Mouse (Mus musculus) hindbrain, embryonic 11.5 days (tissue): ENCODE results near the gene Rmnd5b. TPM values are rescaled to one million over a fixed set of nuclear protein-coding genes. Genes with fewer than 3 reads are reported as not detected.
"Not testable (repeated sequence)": the region's sequence is repeated elsewhere in the genome, so short reads cannot be mapped to it uniquely, and the experiment has no call there.

ENCODE experiments used
- ATAC-seq: fragments of 200-750 bp; cut with Nextera tagmentation; 2 replicates; pipeline ENCODE4 v1.8.0; 2017; ENCODE audit warnings: mild to moderate bottlenecking, moderate TSS enrichment, moderate library complexity; ENCODE audit not compliant: low FRiP score
- DNase-seq: peaks from one replicate; pipeline ENCODE4 v3.0.0-alpha.2; 2015; ENCODE audit warnings: low spot score
- H3K27ac ChIP-seq: fragments of 300-500 bp; sonication (generic); 2 replicates; pipeline ENCODE4 v1.5.1; 2014; ENCODE audit warnings: mild to moderate bottlenecking, low read depth, low read length
- H3K27me3 ChIP-seq: fragments of 300-500 bp; sonication (generic); 2 replicates; pipeline ENCODE4 v1.6.1; 2014; ENCODE audit warnings: mild to moderate bottlenecking, low read length, moderate library complexity, mixed read lengths; ENCODE audit not compliant: control insufficient read depth, insufficient read depth
- H3K36me3 ChIP-seq: fragments of 300-500 bp; sonication (generic); 2 replicates; pipeline ENCODE4 v1.6.1; 2014; ENCODE audit warnings: mild to moderate bottlenecking, low read length, moderate library complexity, mixed read lengths; ENCODE audit not compliant: control insufficient read depth, insufficient read depth
- H3K4me1 ChIP-seq: fragments of 300-500 bp; sonication (generic); replicated peaks from 2 replicates; pipeline ENCODE4 v1.6.1; 2014; ENCODE audit warnings: low read length, mixed read lengths; ENCODE audit not compliant: control insufficient read depth, insufficient read depth
- H3K4me2 ChIP-seq: fragments of 300-500 bp; sonication (generic); replicated peaks from 2 replicates; pipeline ENCODE4 v1.6.1; 2014; ENCODE audit warnings: mild to moderate bottlenecking, low read depth, low read length
- H3K4me3 ChIP-seq: fragments of 300-500 bp; sonication (generic); 2 replicates; pipeline ENCODE4 v1.5.1; 2014; ENCODE audit warnings: low read depth, low read length
- H3K9ac ChIP-seq: fragments of 300-500 bp; sonication (generic); 2 replicates; pipeline ENCODE4 v1.6.1; 2014; ENCODE audit warnings: low read depth, low read length
- H3K9me3 ChIP-seq: fragments of 300-500 bp; sonication (generic); 2 replicates; pipeline ENCODE4 v1.6.1; 2016; ENCODE audit warnings: low read length; ENCODE audit not compliant: control insufficient read depth
- WGBS: fragments of 180-500 bp; shearing (Covaris S2); extraction: QIAGEN DNeasy Blood & Tissue Kit; methylation state at CpG from one replicate; pipeline ENCODE4 v1.1.7; 2014; 5-methylcytosine and 5-hydroxymethylcytosine counted together
- polyA plus RNA-seq: library from polyadenylated mRNA; unstranded; fragments of >200 nt; fragmentation: Nextera tagmentation; extraction: Ambion mirVana; gene quantifications from 2 replicates; pipeline ENCODE4 v1.2.1, GENCODE M21; 2014

Rmnd5b gene
- polyA plus RNA-seq, 1 experiment from 2014 or later = 43.7 TPM

DNA sequence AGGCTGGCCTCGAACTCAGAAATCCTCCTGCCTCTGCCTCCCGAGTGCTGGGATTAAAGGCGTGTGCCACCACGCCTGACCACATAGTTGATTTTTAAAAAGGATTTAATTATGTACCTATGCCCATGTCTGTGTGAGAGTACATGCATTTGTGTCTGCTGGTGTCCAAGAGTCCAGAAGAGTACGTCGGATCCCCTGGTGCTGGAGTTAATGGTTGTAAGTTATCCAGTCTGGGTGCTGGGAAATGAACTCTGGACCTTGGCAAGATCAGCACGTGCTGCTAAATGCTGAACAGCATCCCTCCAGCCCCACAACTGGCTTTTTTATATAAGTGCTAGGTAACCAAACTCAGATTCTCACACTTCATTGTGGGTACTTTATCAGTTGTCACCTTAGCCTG is 35.1 kb upstream of the Rmnd5b start:
- Histone ChIP-seq H3K4me3 (no peak overlapping the region), H3K36me3 (no peaks in the 10 kb centered on the region), H3K9ac (no peak overlapping the region), H3K27me3 (no peaks in the 10 kb centered on the region), H3K27ac (no peak overlapping the region), H3K4me1 (no peaks in the 10 kb centered on the region), H3K4me2 (no peak overlapping the region), H3K9me3 (no peaks in the 10 kb centered on the region)
- 99% methylated on average over 7 of the region's 7 CpGs for WGBS
- ATAC-seq (no peak), DNase-seq (no peak)

GRCm38 (mm10) chr11:51664747-51665146 is 29.1 kb upstream of the Rmnd5b start:
- H3K36me3 ChIP-seq, H3K9ac ChIP-seq, H3K4me1 ChIP-seq, H3K4me3 ChIP-seq, H3K9me3 ChIP-seq, H3K4me2 ChIP-seq, ATAC-seq, H3K27ac ChIP-seq, DNase-seq, H3K27me3 ChIP-seq: not testable (repeated sequence)
- 93% methylated on average over 7 of the region's 7 CpGs for WGBS

DNA sequence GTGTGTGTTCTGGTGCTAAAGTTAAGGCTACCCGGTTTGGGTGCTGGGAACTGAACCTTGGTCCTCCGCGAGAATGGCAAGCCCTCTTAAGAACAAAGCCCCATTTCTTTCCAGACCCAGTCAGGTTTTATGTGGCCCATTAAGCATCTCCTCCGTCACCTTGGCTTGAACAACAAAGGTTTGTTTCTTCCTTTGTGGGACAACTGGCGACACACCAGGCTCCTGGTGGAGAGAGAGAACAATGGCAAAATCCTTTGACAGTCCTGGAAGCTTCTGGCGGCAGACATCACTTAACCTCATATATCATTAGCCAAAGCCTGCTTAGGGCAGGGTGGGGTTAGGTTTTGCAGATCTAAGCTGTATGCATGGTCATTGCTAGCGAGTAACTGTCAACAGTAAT is 26.9 kb upstream of the Rmnd5b start:
- Histone ChIP-seq H3K9ac (no peak overlapping the region), H3K27ac (no peak overlapping the region), H3K4me1 (no peaks in the 10 kb centered on the region), H3K36me3 (no peaks in the 10 kb centered on the region), H3K9me3 (no peaks in the 10 kb centered on the region), H3K27me3 (no peaks in the 10 kb centered on the region), H3K4me2 (no peak overlapping the region), H3K4me3 (no peak overlapping the region)
- ATAC-seq (no peak), DNase-seq (no peak)
- WGBS = 64% methylated on average over 7 of the region's 7 CpGs

DNA sequence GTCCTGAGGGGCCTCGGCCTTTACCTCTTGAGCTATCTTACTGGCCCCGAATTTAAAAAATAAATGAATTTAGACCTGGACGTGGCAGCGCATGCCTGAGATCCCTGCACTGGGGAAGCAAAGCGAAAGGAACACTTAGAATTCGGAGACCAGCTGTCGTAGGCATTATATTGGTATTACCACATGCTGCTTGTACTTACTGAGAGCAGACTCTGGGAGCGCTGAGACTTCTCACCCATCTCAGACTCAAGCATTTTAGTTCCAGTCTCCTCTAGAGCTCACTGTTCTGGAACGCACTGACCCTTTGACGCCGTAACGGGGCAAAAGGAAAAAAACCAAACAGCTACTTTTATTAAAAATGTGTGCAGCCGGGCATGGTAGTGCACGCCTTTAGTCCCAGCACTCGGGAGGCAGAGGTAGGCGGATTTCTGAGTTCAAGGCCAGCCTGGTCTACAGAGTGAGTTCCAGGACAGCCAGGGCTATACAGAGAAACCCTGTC is 26.2 kb upstream of the Rmnd5b start:
- Histone ChIP-seq H3K9ac (no peak overlapping the region), H3K9me3 (no peaks in the 10 kb centered on the region), H3K36me3 (no peaks in the 10 kb centered on the region), H3K4me2 (no peak overlapping the region), H3K27ac (no peak overlapping the region), H3K27me3 (no peaks in the 10 kb centered on the region), H3K4me1 (no peaks in the 10 kb centered on the region), H3K4me3 (no peak overlapping the region)
- ATAC-seq = no peak
- WGBS = 80% methylated on average over 16 of the region's 16 CpGs
- no peak for DNase-seq

- ATAC-seq (no peak), DNase-seq (no peak)
- Histone ChIP-seq H3K9ac (no peak overlapping the region), H3K4me2 (no peak overlapping the region), H3K9me3 (no peaks in the 10 kb centered on the region), H3K4me3 (no peak overlapping the region), H3K27me3 (no peaks in the 10 kb centered on the region), H3K4me1 (no peaks in the 10 kb centered on the region), H3K36me3 (no peaks in the 10 kb centered on the region), H3K27ac (no peak overlapping the region)
- WGBS = 77% methylated on average over 6 of the region's 6 CpGs
These were observed 23.0 kb upstream of the Rmnd5b start for GRCm38 (mm10) chr11:51658705-51659104.

- Histone ChIP-seq H3K4me1 (no peaks in the 10 kb centered on the region), H3K27me3 (no peaks in the 10 kb centered on the region), H3K36me3 (no peaks in the 10 kb centered on the region), H3K4me3 (no peak overlapping the region), H3K4me2 (no peak overlapping the region), H3K27ac (no peak overlapping the region), H3K9ac (no peak overlapping the region), H3K9me3 (no peaks in the 10 kb centered on the region)
- ATAC-seq (no peak), DNase-seq (no peak)
- WGBS = 74% methylated on average over 7 of the region's 7 CpGs
These were observed 22.6 kb upstream of the Rmnd5b start for GRCm38 (mm10) chr11:51658291-51658690.

GRCm38 (mm10) chr11:51656798-51657521 is 21.3 kb upstream of the Rmnd5b start:
- WGBS = 85% methylated on average over 10 of the region's 10 CpGs
- H3K4me1 ChIP-seq = no peaks in the 10 kb centered on the region
- no peaks in the 10 kb centered on the region for H3K36me3 ChIP-seq
- no peak overlapping the region for H3K9ac ChIP-seq
- H3K9me3 ChIP-seq = no peaks in the 10 kb centered on the region
- H3K4me2 ChIP-seq = no peak overlapping the region
- no peaks in the 10 kb centered on the region; the same call in 1 of the 2 replicates for H3K27me3 ChIP-seq
- no peak overlapping the region for H3K27ac ChIP-seq
- ATAC-seq (no peak), DNase-seq (no peak)
- no peak overlapping the region for H3K4me3 ChIP-seq

GRCm38 (mm10) chr11:51654891-51655290 is 19.2 kb upstream of the Rmnd5b start:
- no peaks in the 10 kb centered on the region for H3K9me3 ChIP-seq
- H3K9ac ChIP-seq = no peak overlapping the region
- DNase-seq = no peak
- H3K36me3 ChIP-seq = no peaks in the 10 kb centered on the region
- no peak overlapping the region for H3K4me3 ChIP-seq
- H3K4me2 ChIP-seq = no peak overlapping the region
- H3K4me1 ChIP-seq = peaks cover 5% of the 10 kb centered on the region
- 94% methylated on average over 3 of the region's 3 CpGs for WGBS
- peaks cover 11% of the 10 kb centered on the region for H3K27me3 ChIP-seq
- ATAC-seq = no peak
- no peak overlapping the region for H3K27ac ChIP-seq

DNA sequence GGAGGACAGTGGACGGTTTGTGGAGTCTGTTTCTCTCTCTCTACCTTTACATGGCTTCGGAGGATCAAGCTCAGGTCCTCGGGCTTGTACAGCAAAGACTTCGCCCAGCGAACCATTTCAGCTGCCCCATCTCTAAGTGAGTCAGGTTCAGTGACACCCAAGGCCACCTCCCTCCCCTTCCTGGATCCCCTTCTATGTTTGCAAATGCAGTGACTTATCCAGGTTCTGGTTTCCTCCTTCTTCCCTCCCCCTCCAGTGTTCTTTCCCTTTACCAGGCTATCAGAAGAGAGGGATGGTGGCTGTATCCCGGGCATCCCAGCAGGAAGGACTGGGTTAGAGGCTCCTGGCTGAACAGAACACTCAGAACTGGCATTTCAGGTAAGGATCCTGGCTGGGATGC is 18.0 kb upstream of the Rmnd5b start:
- ATAC-seq (no peak), DNase-seq (no peak)
- H3K9ac ChIP-seq = no peak overlapping the region
- no peak overlapping the region for H3K4me3 ChIP-seq
- peaks cover 13% of the 10 kb centered on the region for H3K27me3 ChIP-seq
- H3K4me1 ChIP-seq = peaks cover 15% of the 10 kb centered on the region
- H3K36me3 ChIP-seq = no peaks in the 10 kb centered on the region
- H3K27ac ChIP-seq = no peak overlapping the region
- WGBS = 90% methylated on average over 6 of the region's 6 CpGs
- no peaks in the 10 kb centered on the region for H3K9me3 ChIP-seq
- H3K4me2 ChIP-seq = no peak overlapping the region
